Mouse (Mus musculus): ENCODE data around the gene Drd2. TPM values are rescaled to one million over a fixed set of nuclear protein-coding genes. Genes with fewer than 3 reads are reported as not detected.

Gene Drd2
- polyA plus RNA-seq, 1 experiment from 2014 or later, result 0.73 TPM

DNA sequence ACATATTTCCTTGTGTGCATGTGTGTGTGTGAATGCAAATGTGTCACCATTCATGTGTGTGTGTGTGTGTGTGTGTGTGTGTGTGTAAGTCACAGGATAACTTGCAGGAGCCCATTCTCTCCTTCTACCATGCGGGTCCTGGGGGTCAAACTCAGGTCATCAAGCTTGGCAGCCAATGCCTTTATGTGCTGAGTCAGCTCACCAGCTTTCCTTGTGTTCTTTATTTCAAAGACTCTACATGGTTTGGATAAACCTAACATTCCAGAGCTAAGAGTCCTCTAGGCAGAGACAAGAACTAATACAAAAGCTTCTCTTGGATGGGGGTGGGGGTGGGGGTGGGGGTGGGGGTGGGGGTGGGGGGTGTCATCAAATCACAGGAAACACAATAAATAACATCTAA is 85.2 kb downstream of the Drd2 start:
- no peaks in the 10 kb centered on the region for H3K9me3 ChIP-seq (ENCODE audit: control insufficient read depth, low read length)
- no peak overlapping the region for H3K4me3 ChIP-seq (ENCODE audit: low read length)
- H3K4me2 ChIP-seq (ENCODE audit: low read depth, low read length), result no peak overlapping the region
- H3K9ac ChIP-seq (ENCODE audit: low read length), result no peak overlapping the region
- no peaks in the 10 kb centered on the region for H3K4me1 ChIP-seq (replicated peaks; ENCODE audit: control insufficient read depth, insufficient read depth, low read length)
- ATAC-seq (ENCODE audit: low read depth), result no peak
- no peaks in the 10 kb centered on the region for H3K36me3 ChIP-seq (ENCODE audit: control insufficient read depth, insufficient read depth, low read length)
- 30% methylated on average over 1 of the region's 1 CpGs for WGBS
- no peak overlapping the region for H3K27ac ChIP-seq (ENCODE audit: low read length)
- H3K27me3 ChIP-seq (ENCODE audit: control insufficient read depth, insufficient read depth, low read depth, low read length), result no peaks in the 10 kb centered on the region

DNA sequence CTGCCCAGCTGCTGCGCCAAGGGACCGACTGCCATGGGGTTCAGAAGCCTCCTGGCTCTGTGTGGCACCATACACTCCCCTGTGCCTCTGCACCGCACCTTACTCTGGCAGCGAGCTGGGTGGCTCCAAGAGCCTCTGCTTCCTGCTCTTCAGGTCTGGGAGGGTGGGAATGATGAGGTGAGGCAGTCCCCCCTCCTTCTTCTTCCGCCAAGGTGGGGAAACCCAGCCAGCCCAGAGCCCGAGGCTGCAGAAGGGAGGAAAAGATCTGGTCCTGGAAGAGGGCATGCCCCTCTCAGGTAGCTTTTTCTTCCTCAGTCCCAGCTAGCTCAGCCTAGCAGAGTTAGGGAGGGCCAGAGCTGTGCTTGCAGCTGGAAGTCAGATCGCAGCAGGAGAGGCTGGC is 86.5 kb downstream of the Drd2 start, which contains the start of gene Ankk1:
Ankk1 (minus strand) TSS at position 101 of the 400 bp plus-strand sequence.
- H3K27ac ChIP-seq (ENCODE audit: low read length), result no peak within 1 kb of the TSS
- WGBS, result 68% methylated on average over 6 of the region's 7 CpGs
- no peaks in the 10 kb centered on the region for H3K36me3 ChIP-seq (ENCODE audit: control insufficient read depth, insufficient read depth, low read length)
- no peak within 1 kb of the TSS for H3K4me2 ChIP-seq (ENCODE audit: low read depth, low read length)
- no peaks in the 10 kb centered on the region for H3K4me1 ChIP-seq (replicated peaks; ENCODE audit: control insufficient read depth, insufficient read depth, low read length)
- H3K9ac ChIP-seq (ENCODE audit: low read length), result no peak within 1 kb of the TSS
- H3K4me3 ChIP-seq (ENCODE audit: low read length), result no peak within 1 kb of the TSS
- H3K9me3 ChIP-seq (ENCODE audit: control insufficient read depth, low read length), result no peaks in the 10 kb centered on the region
- ATAC-seq (ENCODE audit: low read depth), result no peak
- no peaks in the 10 kb centered on the region for H3K27me3 ChIP-seq (ENCODE audit: control insufficient read depth, insufficient read depth, low read depth, low read length)

DNA sequence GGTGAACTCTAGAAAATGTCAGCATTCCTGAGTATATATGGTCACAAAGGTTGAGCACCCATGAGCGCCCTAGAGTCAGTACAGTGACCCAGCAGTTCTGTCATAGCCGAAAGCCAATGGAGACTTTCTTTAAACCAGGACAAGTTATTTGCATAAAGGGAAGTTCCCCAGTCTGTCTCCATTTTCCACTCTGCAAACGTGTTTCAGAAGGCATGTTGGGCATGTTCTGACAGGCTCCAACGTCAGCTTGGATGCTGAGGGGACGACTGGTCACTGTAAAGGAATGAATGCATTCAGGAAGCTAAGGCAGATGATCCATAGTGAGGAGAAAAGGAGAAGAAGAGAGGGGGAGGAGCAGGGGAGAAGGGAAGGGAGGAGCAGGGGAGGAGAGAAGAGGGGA is 87.1 kb downstream of the Drd2 start:
- ATAC-seq (ENCODE audit: low read depth), result no peak
- Histone ChIP-seq H3K4me2 (ENCODE audit: low read depth, low read length) (no peak overlapping the region), H3K4me1 (replicated peaks; ENCODE audit: control insufficient read depth, insufficient read depth, low read length) (no peaks in the 10 kb centered on the region), H3K27ac (ENCODE audit: low read length) (no peak overlapping the region), H3K9me3 (ENCODE audit: control insufficient read depth, low read length) (no peaks in the 10 kb centered on the region), H3K4me3 (ENCODE audit: low read length) (no peak overlapping the region), H3K27me3 (ENCODE audit: control insufficient read depth, insufficient read depth, low read depth, low read length) (no peaks in the 10 kb centered on the region), H3K9ac (ENCODE audit: low read length) (no peak overlapping the region), H3K36me3 (ENCODE audit: control insufficient read depth, insufficient read depth, low read length) (no peaks in the 10 kb centered on the region)
- 48% methylated on average over 5 of the region's 5 CpGs for WGBS

DNA sequence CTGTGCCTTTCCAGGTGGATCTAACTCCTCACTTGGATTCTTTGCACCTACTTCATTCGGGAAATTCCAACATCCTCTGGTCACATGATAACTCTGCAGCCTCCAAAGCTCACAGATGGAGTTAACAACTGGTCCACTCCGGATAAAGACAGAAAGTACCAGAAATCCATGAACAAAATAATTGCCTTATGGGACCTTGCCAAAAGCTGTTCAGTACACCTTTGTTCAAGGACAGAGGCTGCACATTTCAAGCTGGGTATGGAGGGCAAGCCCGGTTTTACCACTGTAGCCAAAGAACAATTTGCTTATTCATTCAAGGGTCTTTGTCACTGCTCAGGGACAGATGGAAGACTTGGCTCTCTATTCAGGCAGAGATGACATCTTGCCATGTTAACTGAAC is 102.2 kb downstream of the Drd2 start:
- Histone ChIP-seq H3K4me3 (ENCODE audit: low read length) (no peak overlapping the region), H3K27me3 (ENCODE audit: control insufficient read depth, insufficient read depth, low read depth, low read length) (no peaks in the 10 kb centered on the region), H3K9me3 (ENCODE audit: control insufficient read depth, low read length) (no peaks in the 10 kb centered on the region), H3K36me3 (ENCODE audit: control insufficient read depth, insufficient read depth, low read length) (no peaks in the 10 kb centered on the region), H3K27ac (ENCODE audit: low read length) (no peak overlapping the region), H3K4me2 (ENCODE audit: low read depth, low read length) (no peak overlapping the region), H3K9ac (ENCODE audit: low read length) (no peak overlapping the region), H3K4me1 (replicated peaks; ENCODE audit: control insufficient read depth, insufficient read depth, low read length) (no peaks in the 10 kb centered on the region)
- no peak for ATAC-seq (ENCODE audit: low read depth)
- 63% methylated on average over 3 of the region's 3 CpGs for WGBS

DNA sequence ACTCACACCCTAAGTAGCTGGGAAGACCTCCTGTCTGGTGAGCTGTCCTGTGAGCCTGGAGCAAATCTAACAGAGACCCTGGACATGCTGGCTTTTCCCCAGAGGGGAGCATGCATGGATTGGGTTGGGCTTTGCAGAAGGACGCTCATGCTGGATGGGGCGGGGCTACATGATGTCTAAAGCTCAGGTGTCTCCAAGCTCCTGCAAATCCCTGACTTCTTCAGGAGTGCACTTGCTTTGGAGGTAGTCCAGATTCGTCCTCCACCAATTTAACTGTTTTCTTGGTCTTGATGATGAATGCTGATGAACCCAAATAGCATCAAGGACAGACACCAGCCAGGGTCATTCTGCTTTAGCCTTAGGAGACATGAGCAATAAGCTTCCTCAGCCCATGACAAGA is 110.1 kb downstream of the Drd2 start:
- no peaks in the 10 kb centered on the region for H3K36me3 ChIP-seq (ENCODE audit: control insufficient read depth, insufficient read depth, low read length)
- H3K27ac ChIP-seq (ENCODE audit: low read length), result no peak overlapping the region
- H3K4me2 ChIP-seq (ENCODE audit: low read depth, low read length), result no peak overlapping the region
- H3K9ac ChIP-seq (ENCODE audit: low read length), result no peak overlapping the region
- WGBS, result 54% methylated on average over 3 of the region's 3 CpGs
- ATAC-seq (ENCODE audit: low read depth), result no peak
- H3K4me1 ChIP-seq (replicated peaks; ENCODE audit: control insufficient read depth, insufficient read depth, low read length), result no peaks in the 10 kb centered on the region
- H3K4me3 ChIP-seq (ENCODE audit: low read length), result no peak overlapping the region
- H3K27me3 ChIP-seq (ENCODE audit: control insufficient read depth, insufficient read depth, low read depth, low read length), result no peaks in the 10 kb centered on the region
- H3K9me3 ChIP-seq (ENCODE audit: control insufficient read depth, low read length), result no peaks in the 10 kb centered on the region

DNA sequence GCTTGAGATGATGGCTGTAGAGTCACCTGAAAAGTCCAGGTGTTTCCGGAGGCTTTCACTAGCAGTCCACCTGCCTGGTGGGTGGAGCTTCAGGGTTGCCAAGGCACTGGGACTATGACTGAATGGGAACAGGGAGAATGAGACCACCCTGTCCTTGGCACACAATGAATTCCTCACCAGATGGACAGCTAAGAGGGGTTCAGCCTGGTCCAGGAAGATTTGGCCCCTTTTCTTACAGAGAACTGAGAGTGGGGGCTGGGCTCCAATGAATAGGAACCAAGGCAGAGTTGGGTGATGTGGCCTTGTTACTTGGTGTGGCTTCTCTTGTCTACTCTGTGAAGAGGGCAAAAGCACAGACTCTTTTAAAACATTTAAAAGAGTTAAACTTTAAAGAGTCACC is 112.0 kb downstream of the Drd2 start:
- H3K4me1 ChIP-seq (replicated peaks; ENCODE audit: control insufficient read depth, insufficient read depth, low read length), result no peaks in the 10 kb centered on the region
- H3K4me2 ChIP-seq (ENCODE audit: low read depth, low read length), result no peak overlapping the region
- no peaks in the 10 kb centered on the region for H3K9me3 ChIP-seq (ENCODE audit: control insufficient read depth, low read length)
- no peaks in the 10 kb centered on the region for H3K27me3 ChIP-seq (ENCODE audit: control insufficient read depth, insufficient read depth, low read depth, low read length)
- no peak overlapping the region for H3K27ac ChIP-seq (ENCODE audit: low read length)
- WGBS, result 87% methylated on average over 1 of the region's 1 CpGs
- H3K4me3 ChIP-seq (ENCODE audit: low read length), result no peak overlapping the region
- H3K36me3 ChIP-seq (ENCODE audit: control insufficient read depth, insufficient read depth, low read length), result no peaks in the 10 kb centered on the region
- ATAC-seq (ENCODE audit: low read depth), result no peak
- no peak overlapping the region for H3K9ac ChIP-seq (ENCODE audit: low read length)

DNA sequence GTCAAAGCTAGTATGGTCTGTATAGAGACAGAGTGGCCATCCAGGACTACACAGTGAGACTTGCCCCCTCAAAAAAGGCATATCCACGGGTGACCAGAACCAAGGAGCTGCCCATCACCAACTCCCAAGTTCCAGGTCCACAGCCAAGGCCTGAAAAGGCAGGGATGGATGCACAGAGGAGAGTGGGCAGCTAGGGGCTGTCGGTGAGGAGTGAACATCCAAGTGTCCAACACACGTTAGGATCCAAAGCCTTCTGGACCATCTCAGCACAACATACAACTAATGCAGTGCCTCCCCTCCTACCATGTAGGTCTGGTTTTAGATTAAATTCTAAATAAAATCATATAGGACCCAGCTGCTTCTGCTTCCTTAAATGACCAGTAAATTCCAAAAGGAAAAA is 115.7 kb downstream of the Drd2 start:
- H3K4me2 ChIP-seq (ENCODE audit: low read depth, low read length), result no peak overlapping the region
- no peaks in the 10 kb centered on the region for H3K27me3 ChIP-seq (ENCODE audit: control insufficient read depth, insufficient read depth, low read depth, low read length)
- WGBS, result 92% methylated on average over 3 of the region's 3 CpGs
- no peaks in the 10 kb centered on the region for H3K9me3 ChIP-seq (ENCODE audit: control insufficient read depth, low read length)
- H3K4me1 ChIP-seq (replicated peaks; ENCODE audit: control insufficient read depth, insufficient read depth, low read length), result no peaks in the 10 kb centered on the region
- no peak for ATAC-seq (ENCODE audit: low read depth)
- no peak overlapping the region for H3K9ac ChIP-seq (ENCODE audit: low read length)
- H3K36me3 ChIP-seq (ENCODE audit: control insufficient read depth, insufficient read depth, low read length), result no peaks in the 10 kb centered on the region
- H3K4me3 ChIP-seq (ENCODE audit: low read length), result no peak overlapping the region
- no peak overlapping the region for H3K27ac ChIP-seq (ENCODE audit: low read length)

Other genes starting within 250 kb of the Drd2 start
- gene Gm4894, start 90.1 kb upstream of the Drd2 start, polyA plus RNA-seq (2015; fragmentation: Nextera tagmentation; extraction: Ambion mirVana), result not detected in 2 replicates
- not detected in 2 replicates for gene Ankk1, start 86.4 kb downstream of the Drd2 start, polyA plus RNA-seq (2015; fragmentation: Nextera tagmentation; extraction: Ambion mirVana)
- 4.3 and 4.7 TPM in 2 replicates for gene Ttc12, start 145.6 kb downstream of the Drd2 start, polyA plus RNA-seq (2015; fragmentation: Nextera tagmentation; extraction: Ambion mirVana)